10 mouse cellular contexts compared by ENCODE assay signal in genomic region chr16:43592801-43593200, GRCm38 (mm10).
DNase-seq lines count a peak whose midpoint lies in the region; ATAC-seq lines count a peak whose summit lies in the region.
"Had no signal": no experiment of that assay in that cellular context is flagged by ENCODE, and none has a peak within 500 bp of the region (broad histone marks: within the 10 kb centered on the region; RNA-seq: fewer than 3 reads in every experiment).

No protein-coding gene starts in this region.

- no peaks in the 10 kb centered on the region for H3K9me3 ChIP-seq in intestine, embryonic 16.5 days (ENCODE audit: control insufficient read depth, low read length)
- H3K9me3 ChIP-seq in intestine, embryonic 15.5 days, result no peaks in the 10 kb centered on the region
- no peaks in the 10 kb centered on the region for H3K9me3 ChIP-seq in forebrain, embryonic 16.5 days (ENCODE audit: control insufficient read depth, low read length)

- H3K27ac ChIP-seq in intestine, embryonic 16.5 days (ENCODE audit: low read length), result no peak overlapping the region
- H3K27ac ChIP-seq in intestine, embryonic 15.5 days, result no peak overlapping the region
- no peak overlapping the region for H3K27ac ChIP-seq in forebrain, embryonic 16.5 days (ENCODE audit: low read length)

- 2% methylated on average over 1 of the region's 1 CpGs for WGBS in intestine, embryonic 16.5 days
- 4% methylated on average over 1 of the region's 1 CpGs for WGBS in intestine, embryonic 15.5 days
- 7% methylated on average over 1 of the region's 1 CpGs for WGBS in forebrain, embryonic 16.5 days

- no peak overlapping the region for H3K9ac ChIP-seq in intestine, embryonic 16.5 days (ENCODE audit: low read depth, low read length)
- H3K9ac ChIP-seq in intestine, embryonic 15.5 days, result no peak overlapping the region
- H3K9ac ChIP-seq in forebrain, embryonic 16.5 days (replicated peaks; ENCODE audit: low read depth, low read length), result no peak overlapping the region

- no peaks in the 10 kb centered on the region for H3K27me3 ChIP-seq in intestine, embryonic 16.5 days (replicated peaks; ENCODE audit: control insufficient read depth, insufficient read depth, low read length)
- H3K27me3 ChIP-seq in intestine, embryonic 15.5 days (replicated peaks), result no peaks in the 10 kb centered on the region
- H3K27me3 ChIP-seq in forebrain, embryonic 16.5 days (replicated peaks; ENCODE audit: control insufficient read depth, insufficient read depth, low read length), result no peaks in the 10 kb centered on the region

- no peak overlapping the region for H3K4me2 ChIP-seq in intestine, embryonic 16.5 days (ENCODE audit: low read depth, low read length)
- no peak overlapping the region for H3K4me2 ChIP-seq in intestine, embryonic 15.5 days (replicated peaks)
- H3K4me2 ChIP-seq in forebrain, embryonic 16.5 days (ENCODE audit: low read length), result no peak overlapping the region

- peak; percentile 61 for DNase-seq in 3T3-L1 (ENCODE audit: low read depth, low spot score)
- DNase-seq in 416B (ENCODE audit: low read depth), result peak; percentile 51
- no peak for DNase-seq in adrenal gland, postnatal 4 days (ENCODE audit: low spot score in 2 of 2)
- no peak for DNase-seq in urinary bladder, postnatal 25 days (ENCODE audit: low spot score)
- DNase-seq in adrenal gland, adult 8-10 months, result no peak
- DNase-seq: cerebellum, adult 8-10 months; heart, postnatal 10 days had no signal

- no peaks in the 10 kb centered on the region for H3K36me3 ChIP-seq in intestine, embryonic 16.5 days (ENCODE audit: control insufficient read depth, insufficient read depth, low read length)
- no peaks in the 10 kb centered on the region for H3K36me3 ChIP-seq in intestine, embryonic 15.5 days
- 0 out of 2 replicates have a peak, but pooled peaks cover 2% of the 10 kb centered on the region for H3K36me3 ChIP-seq in forebrain, embryonic 16.5 days (ENCODE audit: control insufficient read depth, insufficient read depth)

- H3K4me1 ChIP-seq in intestine, embryonic 16.5 days (ENCODE audit: control insufficient read depth, insufficient read depth, low read length), result 0 out of 2 replicates have a peak, but pooled peaks cover 2% of the 10 kb centered on the region
- no peaks in the 10 kb centered on the region for H3K4me1 ChIP-seq in intestine, embryonic 15.5 days (replicated peaks)
- peaks cover 6% of the 10 kb centered on the region; the same call in 1 of the 2 replicates for H3K4me1 ChIP-seq in forebrain, embryonic 16.5 days (replicated peaks; ENCODE audit: control insufficient read depth, insufficient read depth, low read length)

- ATAC-seq in intestine, embryonic 16.5 days, result 0 out of 2 replicates have a peak, but pooled peaks have one; percentile 38
- ATAC-seq in intestine, embryonic 15.5 days, result no peak
- ATAC-seq in forebrain, embryonic 16.5 days, result peak; percentile 56

- H3K4me3 ChIP-seq in intestine, embryonic 16.5 days (ENCODE audit: low read length), result no peak overlapping the region
- no peak overlapping the region for H3K4me3 ChIP-seq in intestine, embryonic 15.5 days (replicated peaks)
- H3K4me3 ChIP-seq in forebrain, embryonic 16.5 days (replicated peaks; ENCODE audit: low read length), result no peak overlapping the region

Comparison
In these comparisons a context has a peak if more than half of its experiments do, and no peak if none do; other contexts are left out.
1. DNase-seq: peak in 3T3-L1 (single experiment) and 416B (single experiment); none in adrenal gland, postnatal 4 days (0 of 2), urinary bladder, postnatal 25 days (single experiment) and adrenal gland, adult 8-10 months (single experiment).